Mouse (Mus musculus) liver, adult 2 months (tissue): Measurements from ENCODE around the gene Gm20708. TPM values are rescaled to one million over a fixed set of nuclear protein-coding genes. Genes with fewer than 3 reads are reported as not detected.

Source experiments
- DNase-seq: peaks from one replicate; pipeline ENCODE4 v3.0.0-alpha.2; 2011; ENCODE audit warnings: low read depth, low spot score; ENCODE audit errors: extremely low read depth
- H3K27ac ChIP-seq: fragments of 200-500 bp; replicated peaks from 2 replicates; pipeline ENCODE4 v1.5.1; 2012; ENCODE audit warnings: low read depth, mild to moderate bottlenecking, control low read depth, inconsistent platforms, low read length; ENCODE audit not compliant: insufficient read depth
- H3K27me3 ChIP-seq: fragments of 200-500 bp; 2 replicates; pipeline ENCODE4 v1.6.1; 2012; ENCODE audit warnings: mild to moderate bottlenecking, moderate library complexity, low read length, inconsistent platforms; ENCODE audit not compliant: control insufficient read depth, insufficient read depth
- H3K36me3 ChIP-seq: fragments of 200-500 bp; 2 replicates; pipeline ENCODE4 v1.6.1; 2012; ENCODE audit warnings: low read length, inconsistent platforms; ENCODE audit not compliant: control insufficient read depth, insufficient read depth
- H3K4me1 ChIP-seq: fragments of 200-500 bp; 2 replicates; pipeline ENCODE4 v1.6.1; 2011; ENCODE audit warnings: low read length; ENCODE audit not compliant: control insufficient read depth, insufficient read depth
- H3K4me3 ChIP-seq: fragments of 200-500 bp; 2 replicates; pipeline ENCODE4 v1.5.1; 2011; ENCODE audit warnings: low read depth, mild to moderate bottlenecking, control low read depth, low read length, moderate library complexity; ENCODE audit not compliant: insufficient read depth
- H3K79me2 ChIP-seq: fragments of 200-500 bp; 2 replicates; pipeline ENCODE4 v1.6.1; 2012; ENCODE audit warnings: inconsistent platforms, mild to moderate bottlenecking, low read length, moderate library complexity; ENCODE audit not compliant: control insufficient read depth, insufficient read depth
- H3K9ac ChIP-seq: fragments of 200-500 bp; 2 replicates; pipeline ENCODE4 v1.6.1; 2012; ENCODE audit warnings: low read depth, mild to moderate bottlenecking, control low read depth, inconsistent platforms, low read length
- CTCF ChIP-seq: fragments of 200-500 bp; IDR thresholded peaks from 2 replicates; pipeline ENCODE4 v1.5.1; 2011; ENCODE audit warnings: low read depth, low read length, control low read depth
- POLR2A ChIP-seq: fragments of 200-500 bp; IDR thresholded peaks from 2 replicates; pipeline ENCODE4 v1.6.1; 2011; ENCODE audit warnings: low read length, control low read depth; ENCODE audit not compliant: insufficient read depth; ENCODE audit errors: extremely low read depth
- WGBS: fragments of 180-500 bp; shearing (Covaris S2); methylation state at CpG from one replicate; pipeline ENCODE4 v1.1.7; 2018; 5-methylcytosine and 5-hydroxymethylcytosine counted together
- polyA plus RNA-seq: library from polyadenylated mRNA; depleted of rRNA; stranded (reverse); fragments of >200 nt; gene quantifications from 2 replicates; pipeline ENCODE4 v1.2.3, GENCODE M21; 2012
- total RNA-seq: library from RNA; depleted of rRNA; stranded (reverse); fragments of >200 nt; gene quantifications from 2 replicates; pipeline ENCODE4 v1.2.3, GENCODE M21; 2014

Gm20708 gene
- total and polyA plus RNA-seq, 2 experiments, result 0.21 to 0.37 TPM

- peak within 1 kb of the TSS; percentile 66 for H3K4me3 ChIP-seq
- H3K36me3 ChIP-seq, result no peaks in the 10 kb centered on the region
- H3K4me1 ChIP-seq, result peaks cover 19% of the 10 kb centered on the region
- WGBS, result under 1% methylated on average over 50 of the region's 51 CpGs
- no peaks in the 10 kb centered on the region for H3K27me3 ChIP-seq
- peak; percentile 77 for DNase-seq
- TF ChIP-seq POLR2A (peak; percentile 98), CTCF (no peak)
- H3K27ac ChIP-seq, result peak within 1 kb of the TSS; percentile 80
- peaks cover 6% of the 10 kb centered on the region; the same call in 1 of the 2 replicates for H3K79me2 ChIP-seq
- H3K9ac ChIP-seq, result peak within 1 kb of the TSS; percentile 86
These were observed 39.7 kb downstream of the Gm20708 start, which contains the start of gene Birc5 for GRCm38 (mm10) chr11:117848985-117849671. TSS of gene Birc5 (plus strand) at chr11:117849251.

- no peak for DNase-seq
- H3K27me3 ChIP-seq, result no peaks in the 10 kb centered on the region
- no peak overlapping the region for H3K4me3 ChIP-seq
- H3K36me3 ChIP-seq, result no peaks in the 10 kb centered on the region
- H3K4me1 ChIP-seq, result peaks cover 3% of the 10 kb centered on the region; the same call in 1 of the 2 replicates
- peaks cover 6% of the 10 kb centered on the region; the same call in 1 of the 2 replicates for H3K79me2 ChIP-seq
- TF ChIP-seq CTCF (no peak), POLR2A (no peak)
- no peak overlapping the region for H3K9ac ChIP-seq
- no peak overlapping the region for H3K27ac ChIP-seq
- 88% methylated on average over 3 of the region's 3 CpGs for WGBS
These were observed 43.4 kb downstream of the Gm20708 start for GRCm38 (mm10) chr11:117852875-117853274.

- no peak for DNase-seq
- Histone ChIP-seq H3K9ac (no peak overlapping the region), H3K27ac (no peak overlapping the region), H3K79me2 (peaks cover 5% of the 10 kb centered on the region; the same call in 1 of the 2 replicates), H3K36me3 (no peaks in the 10 kb centered on the region), H3K4me1 (no peaks in the 10 kb centered on the region), H3K4me3 (no peak overlapping the region), H3K27me3 (no peaks in the 10 kb centered on the region)
- 96% methylated on average over 9 of the region's 9 CpGs for WGBS
- TF ChIP-seq CTCF (no peak), POLR2A (no peak)
These were observed 44.8 kb downstream of the Gm20708 start for GRCm38 (mm10) chr11:117854241-117854640.

- no peak for DNase-seq
- Histone ChIP-seq H3K27me3 (0 out of 2 replicates have a peak, but pooled peaks cover under 1% of the 10 kb centered on the region), H3K79me2 (no peaks in the 10 kb centered on the region), H3K9ac (no peak overlapping the region), H3K36me3 (no peaks in the 10 kb centered on the region), H3K27ac (no peak overlapping the region), H3K4me1 (no peaks in the 10 kb centered on the region), H3K4me3 (no peak overlapping the region)
- no peak for TF ChIP-seq POLR2A
- TF ChIP-seq CTCF, result no peak
- WGBS, result 94% methylated on average over 5 of the region's 5 CpGs
These were observed 45.9 kb downstream of the Gm20708 start for GRCm38 (mm10) chr11:117855360-117855759.

GRCm38 (mm10) chr11:117855975-117856374, 46.5 kb downstream of the Gm20708 start:
- H3K27ac ChIP-seq, result no peak overlapping the region
- H3K4me1 ChIP-seq, result no peaks in the 10 kb centered on the region
- no peak for TF ChIP-seq CTCF
- TF ChIP-seq POLR2A, result no peak
- no peak for DNase-seq
- WGBS, result 95% methylated on average over 1 of the region's 1 CpGs
- H3K9ac ChIP-seq, result no peak overlapping the region
- H3K4me3 ChIP-seq, result no peak overlapping the region
- no peaks in the 10 kb centered on the region for H3K79me2 ChIP-seq
- H3K27me3 ChIP-seq, result peaks cover 4% of the 10 kb centered on the region; the same call in 1 of the 2 replicates
- H3K36me3 ChIP-seq, result no peaks in the 10 kb centered on the region

GRCm38 (mm10) chr11:117857462-117857861, 48.0 kb downstream of the Gm20708 start:
- H3K9ac ChIP-seq, result no peak overlapping the region
- peaks cover 4% of the 10 kb centered on the region; the same call in 1 of the 2 replicates for H3K27me3 ChIP-seq
- DNase-seq, result no peak
- no peaks in the 10 kb centered on the region for H3K4me1 ChIP-seq
- TF ChIP-seq POLR2A, result no peak
- TF ChIP-seq CTCF, result no peak
- no peaks in the 10 kb centered on the region for H3K79me2 ChIP-seq
- H3K27ac ChIP-seq, result no peak overlapping the region
- H3K36me3 ChIP-seq, result no peaks in the 10 kb centered on the region
- H3K4me3 ChIP-seq, result no peak overlapping the region
- 96% methylated on average over 10 of the region's 10 CpGs for WGBS
